Mouse (Mus musculus) kidney, embryonic 14.5 days (tissue): ENCODE data around the gene Eps15l1. TPM values are rescaled to one million over a fixed set of nuclear protein-coding genes. Genes with fewer than 3 reads are reported as not detected.

Source experiments
- ATAC-seq: fragments of 200-750 bp; cut with Nextera tagmentation; 2 replicates; pipeline ENCODE4 v1.8.0; 2017; ENCODE audit warnings: moderate number of reproducible peaks, mild to moderate bottlenecking, moderate TSS enrichment, moderate library complexity; ENCODE audit not compliant: low FRiP score, low TSS enrichment
- H3K27ac ChIP-seq: fragments of 300-500 bp; sonication (generic); 2 replicates; pipeline ENCODE4 v1.5.1; 2014; ENCODE audit warnings: low read depth, mild to moderate bottlenecking, low read length, moderate library complexity, mixed read lengths
- H3K27me3 ChIP-seq: fragments of 300-500 bp; sonication (generic); 2 replicates; pipeline ENCODE4 v1.6.1; 2014; ENCODE audit warnings: mild to moderate bottlenecking, low read length; ENCODE audit not compliant: control insufficient read depth, insufficient read depth
- H3K36me3 ChIP-seq: fragments of 300-500 bp; sonication (generic); 2 replicates; pipeline ENCODE4 v1.6.1; 2014; ENCODE audit warnings: low read length, mixed read lengths; ENCODE audit not compliant: control insufficient read depth, insufficient read depth
- H3K4me1 ChIP-seq: fragments of 300-500 bp; sonication (generic); 2 replicates; pipeline ENCODE4 v1.6.1; 2014; ENCODE audit warnings: low read length, mixed read lengths; ENCODE audit not compliant: control insufficient read depth, insufficient read depth
- H3K4me2 ChIP-seq: fragments of 300-500 bp; sonication (generic); replicated peaks from 2 replicates; pipeline ENCODE4 v1.6.1; 2014; ENCODE audit warnings: low read depth, mild to moderate bottlenecking, low read length
- H3K4me3 ChIP-seq: fragments of 300-500 bp; sonication (generic); 2 replicates; pipeline ENCODE4 v1.5.1; 2014; ENCODE audit warnings: mild to moderate bottlenecking, low read length
- H3K9ac ChIP-seq: fragments of 300-500 bp; sonication (generic); 2 replicates; pipeline ENCODE4 v1.6.1; 2014; ENCODE audit warnings: low read depth, mild to moderate bottlenecking, low read length, moderate library complexity
- H3K9me3 ChIP-seq: fragments of 300-500 bp; sonication (generic); 2 replicates; pipeline ENCODE4 v1.6.1; 2016; ENCODE audit warnings: low read length; ENCODE audit not compliant: control insufficient read depth
- WGBS: fragments of 180-500 bp; shearing (Covaris S2); extraction: QIAGEN DNeasy Blood & Tissue Kit; methylation state at CpG from one replicate; pipeline ENCODE4 v1.1.7; 2014; 5-methylcytosine and 5-hydroxymethylcytosine counted together
- microRNA-seq: library from miRNA; unstranded; fragments of <30 nt; microRNA quantifications from one replicate; pipeline ENCODE4, GENCODE M21; 2016
- polyA plus RNA-seq: library from polyadenylated mRNA; unstranded; fragments of >200 nt; fragmentation: Nextera tagmentation; extraction: Ambion mirVana; gene quantifications from 2 replicates; pipeline ENCODE4 v1.2.1, GENCODE M21; 2014

Gene Eps15l1
- polyA plus RNA-seq, 1 experiment from 2014 or later = 72.3 TPM

- Histone ChIP-seq H3K27me3 (no peaks in the 10 kb centered on the region), H3K4me1 (0 out of 2 replicates have a peak, but pooled peaks cover 5% of the 10 kb centered on the region), H3K36me3 (no peaks in the 10 kb centered on the region), H3K4me3 (no peak overlapping the region), H3K9me3 (no peaks in the 10 kb centered on the region), H3K27ac (no peak overlapping the region), H3K9ac (no peak overlapping the region), H3K4me2 (no peak overlapping the region)
- no peak for ATAC-seq
- 76% methylated on average over 9 of the region's 9 CpGs for WGBS
These were observed 120.4 kb downstream of the Eps15l1 start for GRCm38 (mm10) chr8:72300654-72301400.

- Histone ChIP-seq H3K4me2 (no peak overlapping the region), H3K36me3 (no peaks in the 10 kb centered on the region), H3K27ac (no peak overlapping the region), H3K4me1 (0 out of 2 replicates have a peak, but pooled peaks cover 5% of the 10 kb centered on the region), H3K9me3 (no peaks in the 10 kb centered on the region), H3K9ac (no peak overlapping the region), H3K4me3 (no peak overlapping the region), H3K27me3 (no peaks in the 10 kb centered on the region)
- no peak for ATAC-seq
- 89% methylated on average over 1 of the region's 1 CpGs for WGBS
These were observed 122.3 kb downstream of the Eps15l1 start for GRCm38 (mm10) chr8:72298928-72299327.

GRCm38 (mm10) chr8:72296561-72296960, 124.7 kb downstream of the Eps15l1 start:
- WGBS = 85% methylated on average over 8 of the region's 8 CpGs
- H3K4me1 ChIP-seq = 0 out of 2 replicates have a peak, but pooled peaks cover 3% of the 10 kb centered on the region
- H3K27me3 ChIP-seq = no peaks in the 10 kb centered on the region
- ATAC-seq = no peak
- H3K4me3 ChIP-seq = no peak overlapping the region
- no peaks in the 10 kb centered on the region for H3K36me3 ChIP-seq
- no peaks in the 10 kb centered on the region for H3K9me3 ChIP-seq
- H3K4me2 ChIP-seq = no peak overlapping the region
- no peak overlapping the region for H3K27ac ChIP-seq
- H3K9ac ChIP-seq = no peak overlapping the region

GRCm38 (mm10) chr8:72295679-72296078, 125.6 kb downstream of the Eps15l1 start:
- WGBS = 45% methylated on average over 8 of the region's 8 CpGs
- Histone ChIP-seq H3K4me2 (no peak overlapping the region), H3K4me1 (no peaks in the 10 kb centered on the region), H3K9ac (no peak overlapping the region), H3K36me3 (no peaks in the 10 kb centered on the region), H3K4me3 (no peak overlapping the region), H3K9me3 (no peaks in the 10 kb centered on the region), H3K27ac (peak overlapping the region; percentile 63), H3K27me3 (no peaks in the 10 kb centered on the region)
- ATAC-seq = peak; percentile 89

GRCm38 (mm10) chr8:72295125-72295524, 126.1 kb downstream of the Eps15l1 start:
- no peak for ATAC-seq
- Histone ChIP-seq H3K27ac (peak overlapping the region; percentile 63), H3K9ac (no peak overlapping the region), H3K36me3 (no peaks in the 10 kb centered on the region), H3K9me3 (no peaks in the 10 kb centered on the region), H3K27me3 (no peaks in the 10 kb centered on the region), H3K4me3 (no peak overlapping the region), H3K4me2 (no peak overlapping the region), H3K4me1 (no peaks in the 10 kb centered on the region)
- WGBS = 66% methylated on average over 3 of the region's 3 CpGs

GRCm38 (mm10) chr8:72293309-72293708, 128.0 kb downstream of the Eps15l1 start:
- Histone ChIP-seq H3K36me3 (no peaks in the 10 kb centered on the region), H3K27me3 (no peaks in the 10 kb centered on the region), H3K4me3 (no peak overlapping the region), H3K27ac (no peak overlapping the region), H3K9ac (no peak overlapping the region), H3K9me3 (no peaks in the 10 kb centered on the region), H3K4me1 (no peaks in the 10 kb centered on the region), H3K4me2 (no peak overlapping the region)
- ATAC-seq = no peak

GRCm38 (mm10) chr8:72291104-72291503, 130.2 kb downstream of the Eps15l1 start:
- H3K4me3 ChIP-seq = no peak overlapping the region
- no peaks in the 10 kb centered on the region for H3K4me1 ChIP-seq
- WGBS = 88% methylated on average over 2 of the region's 2 CpGs
- ATAC-seq = no peak
- no peak overlapping the region for H3K9ac ChIP-seq
- H3K36me3 ChIP-seq = no peaks in the 10 kb centered on the region
- H3K27me3 ChIP-seq = no peaks in the 10 kb centered on the region
- no peaks in the 10 kb centered on the region for H3K9me3 ChIP-seq
- H3K27ac ChIP-seq = no peak overlapping the region
- H3K4me2 ChIP-seq = no peak overlapping the region

Small RNA genes lying within 50 kb of the gene (microRNA-seq; reads per million reads assigned to microRNA genes)
- gene Mir7068 = 1.5 reads per million

Other genes starting within 250 kb of the Eps15l1 start
- gene Hsh2d, start 231.8 kb downstream of the Eps15l1 start, polyA plus RNA-seq = not detected in 2 replicates
- gene Cib3, start 208.6 kb downstream of the Eps15l1 start, polyA plus RNA-seq = not detected in 2 replicates
- not detected in 2 replicates for gene Gm11034, start 207.8 kb downstream of the Eps15l1 start, polyA plus RNA-seq
- 61.3 and 68.8 TPM in 2 replicates for gene Fam32a, start 201.7 kb downstream of the Eps15l1 start, polyA plus RNA-seq
- gene Ap1m1, start 181.4 kb downstream of the Eps15l1 start, polyA plus RNA-seq = 110 and 125 TPM in 2 replicates
- 32.7 and 38.4 TPM in 2 replicates for gene Gm10282, start 116.2 kb downstream of the Eps15l1 start, polyA plus RNA-seq
- 12.1 and 13.9 TPM in 2 replicates for gene Klf2, start 102.4 kb downstream of the Eps15l1 start, polyA plus RNA-seq
- gene Calr3, start 22.4 kb upstream of the Eps15l1 start, polyA plus RNA-seq = 1.6 and 2.1 TPM in 2 replicates
- gene 1700030K09Rik, start 22.4 kb upstream of the Eps15l1 start, polyA plus RNA-seq = 13.9 and 14.6 TPM in 2 replicates
- 57.0 and 72.0 TPM in 2 replicates for gene Cherp, start 53.8 kb upstream of the Eps15l1 start, polyA plus RNA-seq
- 10.8 and 19.7 TPM in 2 replicates for gene Slc35e1, start 71.2 kb upstream of the Eps15l1 start, polyA plus RNA-seq
- gene Med26, start 126.8 kb upstream of the Eps15l1 start, polyA plus RNA-seq = 11.1 and 15.8 TPM in 2 replicates
- 129 and 142 TPM in 2 replicates for gene Smim7, start 149.6 kb upstream of the Eps15l1 start, polyA plus RNA-seq
- gene Tmem38a, start 150.6 kb upstream of the Eps15l1 start, polyA plus RNA-seq = 13.5 and 17.0 TPM in 2 replicates
- not detected in 2 replicates for gene Nwd1, start 225.3 kb upstream of the Eps15l1 start, polyA plus RNA-seq